Mouse (Mus musculus) heart, embryonic 15.5 days (tissue): Measurements from ENCODE around the gene Slk. TPM values are rescaled to one million over a fixed set of nuclear protein-coding genes. Genes with fewer than 3 reads are reported as not detected.

Experiments used
- polyA plus RNA-seq: library from polyadenylated mRNA; unstranded; fragments of >200 nt; fragmentation: Nextera tagmentation; extraction: Ambion mirVana; gene quantifications from 2 replicates; pipeline ENCODE4 v1.2.1, GENCODE M21; 2015

Gene Slk
- polyA plus RNA-seq, 1 experiment from 2014 or later: 14.2 TPM

Other genes with a start within 250 kb of the Slk start
- gene Sh3pxd2a, start 115.3 kb upstream of the Slk start, polyA plus RNA-seq: 5.3 and 7.2 TPM in 2 replicates
- gene Stn1, start 42.2 kb upstream of the Slk start, polyA plus RNA-seq: 29.0 and 36.1 TPM in 2 replicates
- 0.30 and 0.86 TPM in 2 replicates for gene Col17a1, start 112.4 kb downstream of the Slk start, polyA plus RNA-seq
- gene Sfr1, start 152.0 kb downstream of the Slk start, polyA plus RNA-seq: 173 and 175 TPM in 2 replicates